9 mouse cellular contexts compared by ENCODE assay signal in the genomic region with DNA sequence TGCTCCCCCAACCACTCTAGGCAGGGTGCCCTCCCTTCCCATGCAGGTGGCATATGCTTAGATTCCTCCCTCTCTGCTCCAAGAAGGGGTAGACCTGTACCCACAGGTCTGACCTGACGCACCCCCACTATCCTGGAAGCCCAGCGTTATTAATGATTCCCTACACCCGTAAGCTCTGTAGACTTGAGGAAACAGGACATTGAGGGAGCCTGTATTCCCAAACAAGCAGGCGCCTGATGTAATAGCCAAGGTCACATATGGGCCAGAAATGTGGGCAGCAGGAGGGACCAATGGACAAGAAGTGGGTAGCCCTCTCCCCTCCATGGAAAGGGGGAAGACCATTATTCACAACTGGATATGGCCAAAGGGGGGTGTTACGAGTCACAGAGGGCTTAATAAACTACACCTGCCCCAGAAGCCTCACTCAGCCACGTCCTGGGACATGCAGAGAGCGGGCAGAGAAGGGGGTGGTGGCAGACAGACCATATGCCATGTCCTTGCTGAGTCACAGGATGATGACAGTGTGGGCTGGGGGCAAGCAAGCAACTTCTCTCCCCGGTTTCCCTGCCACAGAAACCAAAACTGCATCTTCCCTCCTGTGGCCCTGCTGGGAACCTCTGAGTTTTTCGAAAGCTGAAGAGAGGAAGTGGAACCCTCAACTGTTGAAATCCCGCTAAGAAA. TPM values are rescaled to one million over a fixed set of nuclear protein-coding genes. Genes with fewer than 3 reads are reported as not detected.
DNase-seq lines count a peak whose midpoint lies in the region; ATAC-seq and TF ChIP-seq lines count a peak whose summit lies in the region.
"Had no signal": no experiment of that assay in that cellular context is flagged by ENCODE, and none has a peak within 500 bp of the region (broad histone marks: within the 10 kb centered on the region; RNA-seq: fewer than 3 reads in every experiment).

No protein-coding gene starts in this region.

- H3K9me3 ChIP-seq in MEL (replicated peaks; ENCODE audit: insufficient read depth, low read length), result no peaks in the 10 kb centered on the region
- H3K9me3 ChIP-seq in heart, embryonic 15.5 days (replicated peaks), result no peaks in the 10 kb centered on the region
- H3K9me3 ChIP-seq: hindbrain, embryonic 12.5 days had no signal

- TF ChIP-seq POLR2A in MEL (IDR thresholded peaks at IDR 0.05; ENCODE audit: control insufficient read depth in 1 of 2, insufficient read depth in 1 of 2, low read depth in 1 of 2, low read length in 2 of 2, poor library complexity in 1 of 2), result no peak

- TF ChIP-seq EP300 in MEL (IDR thresholded peaks at IDR 0.05; ENCODE audit: low read depth in 1 of 2, low read length in 2 of 2), result no peak; a peak in 1 of 4 replicates

- WGBS in heart, embryonic 15.5 days, result 76% methylated on average over 10 of the region's 10 CpGs

- H3K36me3 ChIP-seq in MEL (ENCODE audit: control insufficient read depth in 1 of 2, insufficient read depth in 2 of 2, low read length in 2 of 2), result peaks cover 0 to 36% of the 10 kb centered on the region in 2 experiments; a peak in 2 of 4 replicates
- no peaks in the 10 kb centered on the region for H3K36me3 ChIP-seq in heart, embryonic 15.5 days
- H3K36me3 ChIP-seq: hindbrain, embryonic 12.5 days had no signal

- peak overlapping the region; percentile 32; the same call in 1 of the 2 replicates for H3K4me2 ChIP-seq in heart, embryonic 15.5 days
- H3K4me2 ChIP-seq: hindbrain, embryonic 12.5 days had no signal

- no peaks in the 10 kb centered on the region; the same call in 1 of the 2 replicates for H3K79me2 ChIP-seq in MEL (ENCODE audit: control insufficient read depth, insufficient read depth, low read length, poor library complexity)

- DNase-seq in layer of hippocampus, adult 2 months (ENCODE audit: low spot score in 2 of 2), result no peak
- no peak for DNase-seq in layer of hippocampus, postnatal 36 days
- peak; percentile 57 for DNase-seq in MEL (ENCODE audit: low read depth, low spot score)
- no peak for DNase-seq in cerebellum, adult 8-10 months
- no peak for DNase-seq in thymus, postnatal 36 days
- no peak for DNase-seq in frontal cortex, adult 2 months (ENCODE audit: extremely low spot score in 1 of 2, low spot score in 1 of 2)

- H3K4me1 ChIP-seq in MEL (ENCODE audit: control insufficient read depth in 1 of 2, insufficient read depth in 2 of 2, low read length in 2 of 2), result peaks cover 21 to 52% of the 10 kb centered on the region in 2 experiments
- peaks cover 65% of the 10 kb centered on the region for H3K4me1 ChIP-seq in heart, embryonic 15.5 days (replicated peaks)

- peak overlapping the region; percentile 11; the same call in 1 of the 2 replicates for H3K9ac ChIP-seq in MEL (ENCODE audit: control insufficient read depth, low read depth, low read length, poor library complexity, severe bottlenecking)
- H3K9ac ChIP-seq in heart, embryonic 15.5 days, result 0 out of 2 replicates have a peak overlapping the region, but pooled peaks have one; percentile 7
- H3K9ac ChIP-seq: hindbrain, embryonic 12.5 days had no signal

- no peak for TF ChIP-seq CTCF in layer of hippocampus, adult 2 months (conservative IDR thresholded peaks at IDR 0.05)
- TF ChIP-seq CTCF in MEL (IDR thresholded peaks at IDR 0.05 in 2 of 3, conservative IDR thresholded peaks at IDR 0.05 in 1 of 3; ENCODE audit: control insufficient read depth in 1 of 3, insufficient read depth in 1 of 3, low read depth in 2 of 3, low read length in 3 of 3, poor library complexity in 1 of 3, severe bottlenecking in 1 of 3), result no peak

- H3K27me3 ChIP-seq in MEL (ENCODE audit: control insufficient read depth in 1 of 2, insufficient read depth in 2 of 2, low read length in 2 of 2), result no peaks in the 10 kb centered on the region
- no peaks in the 10 kb centered on the region for H3K27me3 ChIP-seq in heart, embryonic 15.5 days

- H3K4me3 ChIP-seq in layer of hippocampus, adult 2 months, result no peak overlapping the region
- H3K4me3 ChIP-seq in MEL (ENCODE audit: control insufficient read depth in 1 of 2, insufficient read depth in 1 of 2, low read depth in 2 of 2, low read length in 2 of 2), result no peak overlapping the region
- H3K4me3 ChIP-seq in heart, embryonic 15.5 days, result 0 out of 2 replicates have a peak overlapping the region, but pooled peaks have one; percentile 1
- H3K4me3 ChIP-seq: hindbrain, embryonic 12.5 days had no signal

- TF ChIP-seq RAD21 in MEL (IDR thresholded peaks at IDR 0.05; ENCODE audit: low read depth, low read length), result no peak

- H3K27ac ChIP-seq in layer of hippocampus, adult 2 months, result peak overlapping the region; percentile 60; the same call in 1 of the 2 replicates
- peak overlapping the region; percentile 55 for H3K27ac ChIP-seq in MEL (ENCODE audit: control insufficient read depth, low read depth, low read length)
- peak overlapping the region; percentile 68 for H3K27ac ChIP-seq in heart, embryonic 15.5 days
- H3K27ac ChIP-seq: hindbrain, embryonic 12.5 days had no signal

- ATAC-seq in heart, embryonic 15.5 days (replicated peaks; ENCODE audit: insufficient number of reproducible peaks, insufficient read depth, low FRiP score, low read depth), result no peak
- ATAC-seq in monocyte, adult 5-6 weeks (replicated peaks; ENCODE audit: insufficient number of reproducible peaks, low FRiP score, low TSS enrichment, poor library complexity, severe bottlenecking), result peak; percentile 63

TF ChIP-seq in MEL, 35 proteins besides CTCF, POLR2A, EP300 and RAD21 (continues in another document):
- no peak for TF ChIP-seq ZKSCAN1 (IDR thresholded peaks at IDR 0.05; ENCODE audit: low read depth, low read length)
- no peak for TF ChIP-seq USF1 (IDR thresholded peaks at IDR 0.05; ENCODE audit: low read depth, low read length)
- TF ChIP-seq MYB (IDR thresholded peaks at IDR 0.05; ENCODE audit: low read depth, low read length), result no peak
- no peak for TF ChIP-seq MAFK (IDR thresholded peaks at IDR 0.05; ENCODE audit: borderline replicate concordance, low read depth, low read length)
- TF ChIP-seq SMC3 (IDR thresholded peaks at IDR 0.05; ENCODE audit: low read depth, low read length), result no peak
- TF ChIP-seq CHD1 (IDR thresholded peaks at IDR 0.05; ENCODE audit: low read depth, low read length), result no peak
- TF ChIP-seq MYC (IDR thresholded peaks at IDR 0.05; ENCODE audit: low read depth, low read length), result no peak
- no peak for TF ChIP-seq NRF1 (IDR thresholded peaks at IDR 0.05; ENCODE audit: insufficient read depth, low read depth, low read length, poor library complexity, severe bottlenecking)
- no peak for TF ChIP-seq MAZ (IDR thresholded peaks at IDR 0.05; ENCODE audit: low read depth, low read length)
- TF ChIP-seq MEF2A (IDR thresholded peaks at IDR 0.05; ENCODE audit: extremely low read depth, insufficient replicate concordance, low read depth, low read length, poor library complexity, severe bottlenecking), result no peak
- no peak for TF ChIP-seq TCF12 (IDR thresholded peaks at IDR 0.05; ENCODE audit: low read depth, low read length)

RNA-seq across cellular contexts. Expression of a gene that starts 10.2 kb away (rescaled TPM):
- 1 to 10 TPM; 1.4 to 1.6 TPM for total RNA-seq in layer of hippocampus, adult 2 months (2021)
- total RNA-seq in layer of hippocampus, postnatal 36 days (2021), result 1 to 10 TPM in 1 of 2 experiments, under 1 TPM in 1; 0.90 to 1.4 TPM
- 6.4 and 7.7 TPM in 2 replicates for total RNA-seq in MEL (2012; rRNA removed)
- polyA plus RNA-seq in MEL (2012; ENCODE audit: insufficient read depth in 1 of 2, insufficient read length in 2 of 2, low read depth in 1 of 2, low replicate concordance in 2 of 2, missing spikeins in 1 of 2), result 10 to 100 TPM in 1 of 2 experiments, not detected in 1; 13.7 TPM
- 6.7 and 10.4 TPM in 2 replicates for polyA plus RNA-seq in heart, embryonic 15.5 days (2015; fragmentation: Nextera tagmentation; extraction: Ambion mirVana)
- 14.1 to 16.7 TPM (median 15.1 TPM) in 3 replicates for total RNA-seq in monocyte, adult 5-6 weeks (2017)
- polyA plus RNA-seq in frontal cortex, adult 2 months (2012; rRNA removed), result 1.8 and 2.0 TPM in 2 replicates

RNA-seq across cellular contexts. Expression of a gene that starts 30.3 kb away (rescaled TPM):
- total RNA-seq in layer of hippocampus, adult 2 months (2021), result 1 to 10 TPM in 1 of 2 experiments, under 1 TPM in 1; 0.27 to 1.2 TPM
- total RNA-seq in layer of hippocampus, postnatal 36 days (2021), result under 1 TPM; 0.33 to 0.77 TPM
- total RNA-seq in MEL (2012; rRNA removed), result not detected in 2 replicates
- not detected for polyA plus RNA-seq in MEL (2012; ENCODE audit: insufficient read depth in 1 of 2, insufficient read length in 2 of 2, low read depth in 1 of 2, low replicate concordance in 2 of 2, missing spikeins in 1 of 2)
- not detected in 2 replicates for polyA plus RNA-seq in heart, embryonic 15.5 days (2015; fragmentation: Nextera tagmentation; extraction: Ambion mirVana)
- not detected in 3 replicates for total RNA-seq in monocyte, adult 5-6 weeks (2017)
- polyA plus RNA-seq in frontal cortex, adult 2 months (2012; rRNA removed), result 2.1 and 2.8 TPM in 2 replicates

RNA-seq across cellular contexts. Expression of a gene that starts 35.3 kb away (rescaled TPM):
- total RNA-seq in layer of hippocampus, adult 2 months (2021), result 100 to 1,000 TPM in 1 of 2 experiments, 10 to 100 TPM in 1; 93.7 to 101 TPM
- 10 to 100 TPM; 91.3 to 98.8 TPM for total RNA-seq in layer of hippocampus, postnatal 36 days (2021)
- 22.9 and 31.1 TPM in 2 replicates for total RNA-seq in MEL (2012; rRNA removed)
- polyA plus RNA-seq in MEL (2012; ENCODE audit: insufficient read depth in 1 of 2, insufficient read length in 2 of 2, low read depth in 1 of 2, low replicate concordance in 2 of 2, missing spikeins in 1 of 2), result 10 to 100 TPM in 1 of 2 experiments, not detected in 1; 42.8 TPM
- 14.4 and 20.7 TPM in 2 replicates for polyA plus RNA-seq in heart, embryonic 15.5 days (2015; fragmentation: Nextera tagmentation; extraction: Ambion mirVana)
- total RNA-seq in monocyte, adult 5-6 weeks (2017), result 16.3 to 21.9 TPM (median 19.8 TPM) in 3 replicates
- polyA plus RNA-seq in frontal cortex, adult 2 months (2012; rRNA removed), result 77.1 and 86.0 TPM in 2 replicates

RNA-seq across cellular contexts. Expression of a gene that starts 36.8 kb away (rescaled TPM):
- 1 to 10 TPM; 5.6 to 5.7 TPM for total RNA-seq in layer of hippocampus, adult 2 months (2021)
- total RNA-seq in layer of hippocampus, postnatal 36 days (2021), result 1 to 10 TPM; 5.0 to 5.2 TPM
- total RNA-seq in MEL (2012; rRNA removed), result 50.0 and 72.2 TPM in 2 replicates
- polyA plus RNA-seq in MEL (2012; ENCODE audit: insufficient read depth in 1 of 2, insufficient read length in 2 of 2, low read depth in 1 of 2, low replicate concordance in 2 of 2, missing spikeins in 1 of 2), result 10 to 100 TPM in 1 of 2 experiments, not detected in 1; 44.4 TPM
- 1.3 and 1.4 TPM in 2 replicates for polyA plus RNA-seq in heart, embryonic 15.5 days (2015; fragmentation: Nextera tagmentation; extraction: Ambion mirVana)
- not detected in 3 replicates for total RNA-seq in monocyte, adult 5-6 weeks (2017)
- 5.7 and 6.4 TPM in 2 replicates for polyA plus RNA-seq in frontal cortex, adult 2 months (2012; rRNA removed)

RNA-seq across cellular contexts. Expression of a gene that starts 37.5 kb away (rescaled TPM):
- 10 to 100 TPM; 71.9 to 73.5 TPM for total RNA-seq in layer of hippocampus, adult 2 months (2021)
- 10 to 100 TPM; 72.2 to 74.8 TPM for total RNA-seq in layer of hippocampus, postnatal 36 days (2021)
- total RNA-seq in MEL (2012; rRNA removed), result 2.1 and 2.2 TPM in 2 replicates
- polyA plus RNA-seq in MEL (2012; ENCODE audit: insufficient read depth in 1 of 2, insufficient read length in 2 of 2, low read depth in 1 of 2, low replicate concordance in 2 of 2, missing spikeins in 1 of 2), result 1 to 10 TPM in 1 of 2 experiments, not detected in 1; 8.7 TPM
- polyA plus RNA-seq in heart, embryonic 15.5 days (2015; fragmentation: Nextera tagmentation; extraction: Ambion mirVana), result 9.1 and 11.6 TPM in 2 replicates
- total RNA-seq in monocyte, adult 5-6 weeks (2017), result 0.29 TPM in 1 of 3 replicates, not detected in the others
- 55.3 and 57.6 TPM in 2 replicates for polyA plus RNA-seq in frontal cortex, adult 2 months (2012; rRNA removed)
